ENCODE assay signal across 8 mouse cellular contexts in the genomic region with DNA sequence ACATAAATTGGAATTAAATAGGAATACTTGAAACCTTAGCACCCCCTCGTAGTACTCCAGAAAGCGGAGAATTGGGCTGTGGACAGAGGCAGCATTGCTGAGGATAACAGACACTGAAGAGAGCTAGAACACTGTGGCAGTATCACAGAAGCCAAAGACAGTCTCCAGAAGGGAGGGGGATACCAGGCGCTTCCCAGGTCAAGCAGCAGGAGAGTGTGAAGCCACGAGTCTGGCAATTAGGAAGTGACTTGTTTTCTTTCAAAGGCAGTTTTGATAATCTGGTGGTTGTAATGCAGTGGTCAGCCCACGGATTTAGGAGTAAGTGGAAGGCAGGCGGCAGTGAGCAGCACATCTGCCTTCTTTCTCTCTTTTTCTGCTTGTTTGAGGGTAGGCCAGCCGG. TPM values are rescaled to one million over a fixed set of nuclear protein-coding genes. Genes with fewer than 3 reads are reported as not detected.
A peak's percentile ranks its signal among the peaks of the same experiment; 100 is the strongest.
DNase-seq lines count a peak whose midpoint lies in the region; ATAC-seq and TF ChIP-seq lines count a peak whose summit lies in the region.

No protein-coding gene starts in this region.

- TF ChIP-seq CTCF in cerebellum, adult 2 months (IDR thresholded peaks at IDR 0.05; ENCODE audit: borderline replicate concordance, insufficient read depth, low read depth, low read length): no peak
- no peak for TF ChIP-seq CTCF in kidney, postnatal 0 days (IDR thresholded peaks at IDR 0.05; ENCODE audit: low read depth)
- no peak for TF ChIP-seq CTCF in liver, embryonic 14.5 days (IDR thresholded peaks at IDR 0.05; ENCODE audit: low read depth)

- no peak for ATAC-seq in cerebellum, adult (ENCODE audit: insufficient number of reproducible peaks, low FRiP score, low TSS enrichment)
- ATAC-seq in kidney, postnatal 0 days (replicated peaks; ENCODE audit: low FRiP score, low read depth): no peak
- no peak for ATAC-seq in embryonic facial prominence, embryonic 14.5 days (ENCODE audit: low read depth)
- ATAC-seq in liver, embryonic 14.5 days (ENCODE audit: insufficient read depth): no peak

- H3K27me3 ChIP-seq in cerebellum, adult 2 months (ENCODE audit: control insufficient read depth, insufficient read depth, low read length): no peaks in the 10 kb centered on the region
- H3K27me3 ChIP-seq in kidney, postnatal 0 days (ENCODE audit: insufficient read depth, low read length): no peaks in the 10 kb centered on the region
- no peaks in the 10 kb centered on the region for H3K27me3 ChIP-seq in embryonic facial prominence, embryonic 14.5 days (replicated peaks; ENCODE audit: control insufficient read depth, insufficient read depth, low read length)
- no peaks in the 10 kb centered on the region for H3K27me3 ChIP-seq in liver, embryonic 14.5 days (ENCODE audit: control insufficient read depth, insufficient read depth, low read length)

- H3K4me1 ChIP-seq in cerebellum, adult 2 months (ENCODE audit: control insufficient read depth, insufficient read depth, low read length): no peaks in the 10 kb centered on the region
- H3K4me1 ChIP-seq in kidney, postnatal 0 days (replicated peaks; ENCODE audit: insufficient read depth, low read length): 0 out of 2 replicates have a peak, but pooled peaks cover 3% of the 10 kb centered on the region
- peaks cover 3% of the 10 kb centered on the region; the same call in 1 of the 2 replicates for H3K4me1 ChIP-seq in embryonic facial prominence, embryonic 14.5 days (ENCODE audit: control insufficient read depth, insufficient read depth, low read length)
- H3K4me1 ChIP-seq in liver, embryonic 14.5 days (replicated peaks; ENCODE audit: control insufficient read depth in 2 of 2, insufficient read depth in 2 of 2, low read length in 1 of 2): peaks cover 3 to 4% of the 10 kb centered on the region in 2 experiments; a peak in 1 of 4 replicates

- 56% methylated on average over 7 of the region's 7 CpGs for WGBS in cerebellum, adult 2 months
- WGBS in kidney, postnatal 0 days: 55% methylated on average over 7 of the region's 7 CpGs
- 44% methylated on average over 7 of the region's 7 CpGs for WGBS in embryonic facial prominence, embryonic 14.5 days
- 53% methylated on average over 7 of the region's 7 CpGs for WGBS in liver, embryonic 14.5 days (ENCODE audit: insufficient replicate concordance)

- H3K4me2 ChIP-seq in kidney, postnatal 0 days (ENCODE audit: low read length): peak overlapping the region; percentile 95
- peak overlapping the region; percentile 91 for H3K4me2 ChIP-seq in embryonic facial prominence, embryonic 14.5 days (ENCODE audit: low read depth, low read length)
- peak overlapping the region; percentile 92 for H3K4me2 ChIP-seq in liver, embryonic 14.5 days (ENCODE audit: low read depth)

- peak overlapping the region; percentile 17 for H3K4me3 ChIP-seq in cerebellum, adult 2 months (replicated peaks; ENCODE audit: insufficient read depth, low read depth, low read length)
- H3K4me3 ChIP-seq in kidney, postnatal 0 days (replicated peaks; ENCODE audit: low read depth, low read length): 0 out of 2 replicates have a peak overlapping the region, but pooled peaks have one; percentile 85
- peak overlapping the region; percentile 85 for H3K4me3 ChIP-seq in embryonic facial prominence, embryonic 14.5 days (ENCODE audit: low read depth, low read length)
- H3K4me3 ChIP-seq in liver, embryonic 14.5 days (ENCODE audit: insufficient read depth in 1 of 2, low read depth in 2 of 2, low read length in 2 of 2): no peak overlapping the region; a peak in 1 of 4 replicates

- no peaks in the 10 kb centered on the region for H3K9me3 ChIP-seq in kidney, postnatal 0 days (replicated peaks; ENCODE audit: low read length)
- no peaks in the 10 kb centered on the region for H3K9me3 ChIP-seq in embryonic facial prominence, embryonic 14.5 days (ENCODE audit: control insufficient read depth, low read length)
- no peaks in the 10 kb centered on the region for H3K9me3 ChIP-seq in liver, embryonic 14.5 days (ENCODE audit: control insufficient read depth, low read length)

- DNase-seq in cerebellum, adult 2 months: no peak
- DNase-seq in kidney, postnatal 0 days (ENCODE audit: low spot score): no peak
- no peak for DNase-seq in kidney, postnatal 14 days
- DNase-seq in embryonic facial prominence, embryonic 14.5 days (ENCODE audit: low spot score): no peak
- DNase-seq in liver, embryonic 14.5 days (ENCODE audit: low read depth in 3 of 3, low spot score in 3 of 3): no peak
- no peak for DNase-seq in urinary bladder, adult 18-20 months (ENCODE audit: low spot score in 2 of 2)
- no peak for DNase-seq in frontal cortex, postnatal 14 days (ENCODE audit: low spot score in 2 of 2)

- no peak for TF ChIP-seq POLR2A in cerebellum, adult 2 months (IDR thresholded peaks at IDR 0.05; ENCODE audit: borderline replicate concordance, insufficient read depth, low read length)

- no peak overlapping the region for H3K27ac ChIP-seq in cerebellum, adult 2 months (ENCODE audit: insufficient read depth, low read length)
- H3K27ac ChIP-seq in kidney, postnatal 0 days: no peak overlapping the region
- H3K27ac ChIP-seq in embryonic facial prominence, embryonic 14.5 days (replicated peaks; ENCODE audit: low read depth, low read length): no peak overlapping the region
- H3K27ac ChIP-seq in liver, embryonic 14.5 days: no peak overlapping the region

- 0 out of 2 replicates have a peak overlapping the region, but pooled peaks have one; percentile 18 for H3K9ac ChIP-seq in kidney, postnatal 0 days (ENCODE audit: low read depth, low read length)
- 0 out of 2 replicates have a peak overlapping the region, but pooled peaks have one; percentile 3 for H3K9ac ChIP-seq in embryonic facial prominence, embryonic 14.5 days (ENCODE audit: low read depth, low read length)
- no peak overlapping the region for H3K9ac ChIP-seq in liver, embryonic 14.5 days (replicated peaks)

- TF ChIP-seq EP300 in liver, embryonic 14.5 days (IDR thresholded peaks at IDR 0.05; ENCODE audit: low read depth): no peak

- no peaks in the 10 kb centered on the region for H3K36me3 ChIP-seq in kidney, postnatal 0 days (ENCODE audit: insufficient read depth, low read length)
- no peaks in the 10 kb centered on the region for H3K36me3 ChIP-seq in embryonic facial prominence, embryonic 14.5 days (ENCODE audit: control insufficient read depth, insufficient read depth, low read length)
- no peaks in the 10 kb centered on the region for H3K36me3 ChIP-seq in liver, embryonic 14.5 days (replicated peaks; ENCODE audit: control insufficient read depth, insufficient read depth, low read depth)

RNA-seq across cellular contexts. Expression of gene Tesk2, which starts 1.5 kb away (rescaled TPM):
- 10.0 and 11.2 TPM in 2 replicates for polyA plus RNA-seq in cerebellum, adult 2 months (2012; rRNA removed)
- polyA plus RNA-seq in kidney, postnatal 0 days (2015; fragmentation: Nextera tagmentation; extraction: Ambion mirVana): 8.0 and 8.3 TPM in 2 replicates
- polyA plus RNA-seq in embryonic facial prominence, embryonic 14.5 days (2014; fragmentation: Nextera tagmentation; extraction: Ambion mirVana): 6.2 and 8.5 TPM in 2 replicates
- polyA plus RNA-seq in liver, embryonic 14.5 days (2012; rRNA removed): 1.3 and 1.6 TPM in 2 replicates
- 3.2 and 3.4 TPM in 2 replicates for polyA plus RNA-seq in liver, embryonic 14.5 days (2014; fragmentation: Nextera tagmentation; extraction: Ambion mirVana)

RNA-seq across cellular contexts. Expression of gene Ccdc163, which starts 13.9 kb away (rescaled TPM):
- polyA plus RNA-seq in cerebellum, adult 2 months (2012; rRNA removed): 29.5 and 34.9 TPM in 2 replicates
- 24.5 and 25.8 TPM in 2 replicates for polyA plus RNA-seq in kidney, postnatal 0 days (2015; fragmentation: Nextera tagmentation; extraction: Ambion mirVana)
- polyA plus RNA-seq in embryonic facial prominence, embryonic 14.5 days (2014; fragmentation: Nextera tagmentation; extraction: Ambion mirVana): 24.2 and 24.8 TPM in 2 replicates
- polyA plus RNA-seq in liver, embryonic 14.5 days (2012; rRNA removed): 12.6 and 16.0 TPM in 2 replicates
- polyA plus RNA-seq in liver, embryonic 14.5 days (2014; fragmentation: Nextera tagmentation; extraction: Ambion mirVana): 9.1 and 12.7 TPM in 2 replicates

RNA-seq across cellular contexts. Expression of gene Mmachc, which starts 14.0 kb away (rescaled TPM):
- polyA plus RNA-seq in cerebellum, adult 2 months (2012; rRNA removed): 19.2 and 19.8 TPM in 2 replicates
- 20.3 and 21.8 TPM in 2 replicates for polyA plus RNA-seq in kidney, postnatal 0 days (2015; fragmentation: Nextera tagmentation; extraction: Ambion mirVana)
- 8.2 and 10.5 TPM in 2 replicates for polyA plus RNA-seq in embryonic facial prominence, embryonic 14.5 days (2014; fragmentation: Nextera tagmentation; extraction: Ambion mirVana)
- polyA plus RNA-seq in liver, embryonic 14.5 days (2012; rRNA removed): 7.0 and 8.5 TPM in 2 replicates
- polyA plus RNA-seq in liver, embryonic 14.5 days (2014; fragmentation: Nextera tagmentation; extraction: Ambion mirVana): 4.1 and 5.9 TPM in 2 replicates

RNA-seq across cellular contexts. Expression of gene Prdx1, which starts 36.9 kb away (rescaled TPM):
- 233 and 250 TPM in 2 replicates for polyA plus RNA-seq in cerebellum, adult 2 months (2012; rRNA removed)
- 2,101 and 2,104 TPM in 2 replicates for polyA plus RNA-seq in kidney, postnatal 0 days (2015; fragmentation: Nextera tagmentation; extraction: Ambion mirVana)
- 1,105 and 1,130 TPM in 2 replicates for polyA plus RNA-seq in embryonic facial prominence, embryonic 14.5 days (2014; fragmentation: Nextera tagmentation; extraction: Ambion mirVana)
- 127 and 234 TPM in 2 replicates for polyA plus RNA-seq in liver, embryonic 14.5 days (2012; rRNA removed)
- 862 and 916 TPM in 2 replicates for polyA plus RNA-seq in liver, embryonic 14.5 days (2014; fragmentation: Nextera tagmentation; extraction: Ambion mirVana)

Comparison
In these comparisons a context has a peak if more than half of its experiments do, and no peak if none do; other contexts are left out.
1. H3K4me3 ChIP-seq: peak in cerebellum, adult 2 months (single experiment), kidney, postnatal 0 days (single experiment) and embryonic facial prominence, embryonic 14.5 days (single experiment); none in liver, embryonic 14.5 days (0 of 2).
2. Peak in every context shown above with its lines, with median percentiles within 50 percentile points of each other: H3K4me2 ChIP-seq.